Comparison of ENCODE assay signal across 14 mouse cellular contexts in genomic region chr3:109528688-109529087, GRCm38 (mm10).
DNase-seq lines count a peak whose midpoint lies in the region; ATAC-seq and TF ChIP-seq lines count a peak whose summit lies in the region.
"Had no signal": no experiment of that assay in that cellular context is flagged by ENCODE, and none has a peak within 500 bp of the region (broad histone marks: within the 10 kb centered on the region; RNA-seq: fewer than 3 reads in every experiment).

No protein-coding gene starts in this region.

- H3K9ac ChIP-seq in hindbrain, postnatal 0 days (replicated peaks; ENCODE audit: low read length), result no peak overlapping the region
- no peak overlapping the region for H3K9ac ChIP-seq in hindbrain, embryonic 11.5 days (ENCODE audit: low read depth, low read length)
- H3K9ac ChIP-seq in lung, embryonic 14.5 days, result no peak overlapping the region
- no peak overlapping the region for H3K9ac ChIP-seq in midbrain, embryonic 15.5 days
- H3K9ac ChIP-seq: heart, embryonic 12.5 days had no signal

- no peaks in the 10 kb centered on the region for H3K4me1 ChIP-seq in hindbrain, postnatal 0 days (ENCODE audit: insufficient read depth, low read length)
- H3K4me1 ChIP-seq in hindbrain, embryonic 11.5 days (replicated peaks; ENCODE audit: control insufficient read depth, insufficient read depth, low read length), result no peaks in the 10 kb centered on the region
- no peaks in the 10 kb centered on the region for H3K4me1 ChIP-seq in lung, embryonic 14.5 days (ENCODE audit: insufficient read depth)
- H3K4me1 ChIP-seq in midbrain, embryonic 15.5 days, result 0 out of 2 replicates have a peak, but pooled peaks cover 3% of the 10 kb centered on the region
- H3K4me1 ChIP-seq: heart, embryonic 12.5 days had no signal

- H3K27me3 ChIP-seq in hindbrain, postnatal 0 days (ENCODE audit: insufficient read depth, low read length), result no peaks in the 10 kb centered on the region
- no peaks in the 10 kb centered on the region for H3K27me3 ChIP-seq in hindbrain, embryonic 11.5 days (ENCODE audit: control insufficient read depth, insufficient read depth, low read length)
- no peaks in the 10 kb centered on the region for H3K27me3 ChIP-seq in lung, embryonic 14.5 days (ENCODE audit: insufficient read depth, low read length)
- H3K27me3 ChIP-seq in midbrain, embryonic 15.5 days (replicated peaks), result no peaks in the 10 kb centered on the region
- H3K27me3 ChIP-seq: heart, embryonic 12.5 days had no signal

- no peak overlapping the region for H3K4me3 ChIP-seq in hindbrain, postnatal 0 days (ENCODE audit: low read length)
- no peak overlapping the region for H3K4me3 ChIP-seq in hindbrain, embryonic 11.5 days (ENCODE audit: low read depth, low read length)
- no peak overlapping the region for H3K4me3 ChIP-seq in lung, embryonic 14.5 days (ENCODE audit: low read depth, low read length)
- H3K4me3 ChIP-seq in midbrain, embryonic 15.5 days, result no peak overlapping the region
- H3K4me3 ChIP-seq: heart, embryonic 12.5 days had no signal

- no peaks in the 10 kb centered on the region for H3K36me3 ChIP-seq in hindbrain, postnatal 0 days (ENCODE audit: insufficient read depth, low read length)
- H3K36me3 ChIP-seq in hindbrain, embryonic 11.5 days (ENCODE audit: control insufficient read depth, insufficient read depth, low read length), result no peaks in the 10 kb centered on the region
- no peaks in the 10 kb centered on the region for H3K36me3 ChIP-seq in lung, embryonic 14.5 days (ENCODE audit: insufficient read depth)
- no peaks in the 10 kb centered on the region for H3K36me3 ChIP-seq in midbrain, embryonic 15.5 days (replicated peaks)
- H3K36me3 ChIP-seq: heart, embryonic 12.5 days had no signal

- H3K4me2 ChIP-seq in hindbrain, postnatal 0 days (ENCODE audit: low read depth, low read length), result no peak overlapping the region
- H3K4me2 ChIP-seq in hindbrain, embryonic 11.5 days (replicated peaks; ENCODE audit: low read depth, low read length), result no peak overlapping the region
- no peak overlapping the region for H3K4me2 ChIP-seq in lung, embryonic 14.5 days
- no peak overlapping the region for H3K4me2 ChIP-seq in midbrain, embryonic 15.5 days
- H3K4me2 ChIP-seq: heart, embryonic 12.5 days had no signal

- no peaks in the 10 kb centered on the region for H3K9me3 ChIP-seq in hindbrain, postnatal 0 days (ENCODE audit: low read length)
- H3K9me3 ChIP-seq in hindbrain, embryonic 11.5 days (ENCODE audit: control insufficient read depth, low read length), result no peaks in the 10 kb centered on the region
- no peaks in the 10 kb centered on the region for H3K9me3 ChIP-seq in lung, embryonic 14.5 days (ENCODE audit: low read depth, low read length)
- no peaks in the 10 kb centered on the region for H3K9me3 ChIP-seq in midbrain, embryonic 15.5 days
- H3K9me3 ChIP-seq: heart, embryonic 12.5 days had no signal

- peak; percentile 56 for TF ChIP-seq CTCF in hindbrain, postnatal 0 days (IDR thresholded peaks at IDR 0.05; ENCODE audit: low read depth)
- TF ChIP-seq CTCF in lung, embryonic 14.5 days (IDR thresholded peaks at IDR 0.05; ENCODE audit: low read depth), result peak; percentile 23; the same call in 1 of the 2 replicates

- DNase-seq in cerebellum, postnatal 14 days, result peak; percentile 17
- DNase-seq in cerebellum, adult 9-10 months, result no peak
- DNase-seq in hindbrain, postnatal 0 days (ENCODE audit: low spot score), result peak; percentile 60
- DNase-seq in hindbrain, embryonic 11.5 days (ENCODE audit: low spot score), result no peak
- peak; percentile 24 for DNase-seq in lung, embryonic 14.5 days
- no peak for DNase-seq in lung, postnatal 10 days
- DNase-seq in lung, postnatal 25 days (ENCODE audit: low spot score), result no peak
- DNase-seq: cerebellum, adult 11 months; heart, postnatal 36 days; kidney, adult 8-10 months; lung, adult 2 months; right cerebral cortex, postnatal 25 days had no signal

- 56% methylated on average over 4 of the region's 4 CpGs for WGBS in hindbrain, postnatal 0 days
- 62% methylated on average over 4 of the region's 4 CpGs for WGBS in hindbrain, embryonic 11.5 days
- 75% methylated on average over 4 of the region's 4 CpGs for WGBS in lung, embryonic 14.5 days
- 53% methylated on average over 4 of the region's 4 CpGs for WGBS in midbrain, embryonic 15.5 days

- ATAC-seq in hindbrain, postnatal 0 days, result peak; percentile 56; the same call in 1 of the 2 replicates
- no peak for ATAC-seq in hindbrain, embryonic 11.5 days (ENCODE audit: low FRiP score)
- ATAC-seq in lung, embryonic 14.5 days (ENCODE audit: insufficient read depth), result no peak
- peak; percentile 49 for ATAC-seq in midbrain, embryonic 15.5 days (replicated peaks)

- H3K27ac ChIP-seq in hindbrain, postnatal 0 days, result no peak overlapping the region
- no peak overlapping the region for H3K27ac ChIP-seq in hindbrain, embryonic 11.5 days (ENCODE audit: low read depth, low read length)
- no peak overlapping the region for H3K27ac ChIP-seq in lung, embryonic 14.5 days (ENCODE audit: low read depth)
- 0 out of 2 replicates have a peak overlapping the region, but pooled peaks have one; percentile 29 for H3K27ac ChIP-seq in midbrain, embryonic 15.5 days

Comparison
In these comparisons a context has a peak if more than half of its experiments do, and no peak if none do; other contexts are left out.
1. DNase-seq: peak in cerebellum, postnatal 14 days (2 of 2), hindbrain, postnatal 0 days (single experiment) and lung, embryonic 14.5 days (single experiment); none in cerebellum, adult 9-10 months (single experiment), hindbrain, embryonic 11.5 days (single experiment), lung, postnatal 10 days (single experiment) and lung, postnatal 25 days (single experiment).
2. ATAC-seq: peak in hindbrain, postnatal 0 days (single experiment) and midbrain, embryonic 15.5 days (single experiment); none in hindbrain, embryonic 11.5 days (single experiment) and lung, embryonic 14.5 days (single experiment).